ENCODE assay signal across 14 mouse cellular contexts in genomic region chr6:120555152-120555551, GRCm38 (mm10).
"Had no signal": no experiment of that assay in that cellular context is flagged by ENCODE, and none has a peak within 500 bp of the region (broad histone marks: within the 10 kb centered on the region; RNA-seq: fewer than 3 reads in every experiment).

No protein-coding gene starts in this region.

- H3K4me2 ChIP-seq: kidney, embryonic 15.5 days; limb, embryonic 13.5 days; lung, embryonic 14.5 days; midbrain, embryonic 12.5 days; midbrain, embryonic 15.5 days; neural tube, embryonic 13.5 days had no signal

- H3K27me3 ChIP-seq: kidney, embryonic 15.5 days; limb, embryonic 13.5 days; midbrain, embryonic 12.5 days; midbrain, embryonic 15.5 days; neural tube, embryonic 13.5 days had no signal

- ATAC-seq: intestine, postnatal 0 days; lung, postnatal 0 days; midbrain, embryonic 15.5 days had no signal

- H3K4me1 ChIP-seq: kidney, embryonic 15.5 days had no signal

- H3K27ac ChIP-seq: kidney, embryonic 15.5 days; limb, embryonic 10.5 days; limb, embryonic 13.5 days; macrophage; midbrain, embryonic 12.5 days; midbrain, embryonic 15.5 days; neural tube, embryonic 13.5 days had no signal

- H3K4me3 ChIP-seq: kidney, embryonic 15.5 days; limb, embryonic 10.5 days; limb, embryonic 13.5 days; midbrain, embryonic 12.5 days; midbrain, embryonic 15.5 days; neural tube, embryonic 13.5 days had no signal

- DNase-seq: kidney, adult 2 months; kidney, postnatal 10 days; kidney, postnatal 36 days; lung, embryonic 14.5 days; thymus, postnatal 36 days had no signal

- H3K9me3 ChIP-seq: kidney, embryonic 15.5 days; limb, embryonic 10.5 days; limb, embryonic 13.5 days; midbrain, embryonic 12.5 days; midbrain, embryonic 15.5 days; neural tube, embryonic 13.5 days had no signal

- H3K36me3 ChIP-seq: kidney, embryonic 15.5 days; limb, embryonic 10.5 days; limb, embryonic 13.5 days; midbrain, embryonic 12.5 days; midbrain, embryonic 15.5 days; neural tube, embryonic 13.5 days had no signal

- H3K9ac ChIP-seq: kidney, embryonic 15.5 days; limb, embryonic 13.5 days; lung, embryonic 14.5 days; midbrain, embryonic 12.5 days; midbrain, embryonic 15.5 days; neural tube, embryonic 13.5 days had no signal
